Mouse (Mus musculus) MEL (cell line): ENCODE measurements at regions not wholly inside any gene's neighbourhood (a gene's known extent, or its start where the extent isn't known, plus 50 kb on each side); places are given as distances from the start of the nearest gene placed in this dataset.

Experiments used
- DNase-seq: peaks from one replicate; pipeline ENCODE4 v3.0.0; 2011; ENCODE audit warnings: low read depth, low spot score
- H3K27ac ChIP-seq: 2 replicates; pipeline ENCODE4 v1.5.1; 2012; ENCODE audit warnings: low read depth, mild to moderate bottlenecking, control low read depth, low read length, moderate library complexity; ENCODE audit not compliant: control insufficient read depth
- H3K27me3 ChIP-seq, 2 experiments: fragments of 150-350 bp in 1 of 2; sonication (generic) in 1 of 2; 2 replicates each; pipeline ENCODE4 v1.6.1; 2012; ENCODE audit warnings: low read length in 2 of 2, mild to moderate bottlenecking in 2 of 2, improper control_type of control experiment in 1 of 2, moderate library complexity in 1 of 2; ENCODE audit not compliant: insufficient read depth in 2 of 2, control insufficient read depth in 1 of 2
- H3K36me3 ChIP-seq, 2 experiments: 2 replicates each; pipeline ENCODE4 v1.6.1; 2012 to 2014; ENCODE audit warnings: low read length in 2 of 2, improper control_type of control experiment in 1 of 2, inconsistent platforms in 1 of 2, mild to moderate bottlenecking in 1 of 2; ENCODE audit not compliant: insufficient read depth in 2 of 2, control insufficient read depth in 1 of 2
- H3K4me1 ChIP-seq, 2 experiments: fragments of 150-350 bp in 1 of 2; sonication (generic) in 1 of 2; 2 replicates each; pipeline ENCODE4 v1.6.1; 2012; ENCODE audit warnings: low read length in 2 of 2, improper control_type of control experiment in 1 of 2, mild to moderate bottlenecking in 1 of 2; ENCODE audit not compliant: insufficient read depth in 2 of 2, control insufficient read depth in 1 of 2
- H3K4me3 ChIP-seq, 2 experiments: fragments of 150-350 bp in 1 of 2; sonication (generic) in 1 of 2; 2 replicates each; pipeline ENCODE4 v1.5.1; 2012; ENCODE audit warnings: low read depth in 2 of 2, low read length in 2 of 2, mild to moderate bottlenecking in 2 of 2, moderate library complexity in 2 of 2, control low read depth in 1 of 2, improper control_type of control experiment in 1 of 2; ENCODE audit not compliant: control insufficient read depth in 1 of 2, insufficient read depth in 1 of 2
- H3K79me2 ChIP-seq: 2 replicates; pipeline ENCODE4 v1.6.1; 2012; ENCODE audit warnings: mild to moderate bottlenecking, low read length, moderate library complexity; ENCODE audit not compliant: control insufficient read depth, poor library complexity, insufficient read depth
- H3K9ac ChIP-seq: 2 replicates; pipeline ENCODE4 v1.6.1; 2012; ENCODE audit warnings: low read depth, mild to moderate bottlenecking, control low read depth, low read length, moderate library complexity; ENCODE audit not compliant: control insufficient read depth, poor library complexity, severe bottlenecking
- H3K9me3 ChIP-seq: fragments of 150-350 bp; sonication (generic); replicated peaks from 2 replicates; pipeline ENCODE4 v1.6.1; 2012; ENCODE audit warnings: mild to moderate bottlenecking, low read length, improper control_type of control experiment, moderate library complexity; ENCODE audit not compliant: insufficient read depth
- E2F4 ChIP-seq: IDR thresholded peaks from 2 replicates; pipeline ENCODE4 v1.6.1; 2011; ENCODE audit warnings: low read depth, low read length, improper control_type of control experiment, borderline replicate concordance
- ETS1 ChIP-seq: IDR thresholded peaks from 2 replicates; pipeline ENCODE4 v1.6.1; 2012; ENCODE audit warnings: low read depth, mild to moderate bottlenecking, inconsistent platforms, low read length, improper control_type of control experiment, moderate library complexity
- GABPA ChIP-seq: IDR thresholded peaks from 2 replicates; pipeline ENCODE4 v1.6.1; 2012; ENCODE audit warnings: low read depth, mild to moderate bottlenecking, inconsistent platforms, low read length, improper control_type of control experiment, moderate library complexity
- JUND ChIP-seq: IDR thresholded peaks from 2 replicates; pipeline ENCODE4 v1.6.1; 2011; ENCODE audit warnings: low read depth, mild to moderate bottlenecking, improper control_type of control experiment, low read length
- MAFK ChIP-seq: IDR thresholded peaks from 2 replicates; pipeline ENCODE4 v1.6.1; 2011; ENCODE audit warnings: low read depth, mild to moderate bottlenecking, low read length, improper control_type of control experiment, borderline replicate concordance
- MAZ ChIP-seq: IDR thresholded peaks from 2 replicates; pipeline ENCODE4 v1.6.1; 2012; ENCODE audit warnings: low read depth, mild to moderate bottlenecking, inconsistent platforms, low read length, improper control_type of control experiment
- MEF2A ChIP-seq: IDR thresholded peaks from 2 replicates; pipeline ENCODE4 v1.6.1; 2014; ENCODE audit warnings: low read depth, mild to moderate bottlenecking, inconsistent platforms, low read length, improper control_type of control experiment; ENCODE audit not compliant: poor library complexity, insufficient replicate concordance, severe bottlenecking; ENCODE audit errors: extremely low read depth
- MXI1 ChIP-seq: IDR thresholded peaks from 2 replicates; pipeline ENCODE4 v1.6.1; 2011; ENCODE audit warnings: mild to moderate bottlenecking, low read depth, low read length, improper control_type of control experiment
- MYB ChIP-seq: IDR thresholded peaks from 2 replicates; pipeline ENCODE4 v1.6.1; 2011; ENCODE audit warnings: mild to moderate bottlenecking, low read depth, low read length, improper control_type of control experiment
- MYC ChIP-seq: IDR thresholded peaks from 2 replicates; pipeline ENCODE4 v1.6.1; 2011; ENCODE audit warnings: low read depth, mild to moderate bottlenecking, low read length, improper control_type of control experiment, moderate library complexity
- POLR2AphosphoS2 ChIP-seq: IDR thresholded peaks from 2 replicates; pipeline ENCODE4 v1.6.1; 2011; ENCODE audit warnings: low read length, improper control_type of control experiment
- RAD21 ChIP-seq: IDR thresholded peaks from 2 replicates; pipeline ENCODE4 v1.6.1; 2011; ENCODE audit warnings: mild to moderate bottlenecking, low read depth, low read length, improper control_type of control experiment
- TBP ChIP-seq: IDR thresholded peaks from 2 replicates; pipeline ENCODE4 v1.8.0; 2011; ENCODE audit warnings: low read depth, low read length, improper control_type of control experiment
- TCF12 ChIP-seq: IDR thresholded peaks from 2 replicates; pipeline ENCODE4 v1.6.1; 2014; ENCODE audit warnings: low read depth, mild to moderate bottlenecking, inconsistent platforms, low read length, improper control_type of control experiment, moderate library complexity
- UBTF ChIP-seq: IDR thresholded peaks from 2 replicates; pipeline ENCODE4 v1.6.1; 2012; ENCODE audit warnings: low read depth, mild to moderate bottlenecking, inconsistent platforms, low read length, improper control_type of control experiment, moderate library complexity, borderline replicate concordance; ENCODE audit not compliant: insufficient read depth
- USF1 ChIP-seq: IDR thresholded peaks from 2 replicates; pipeline ENCODE4 v1.6.1; 2014; ENCODE audit warnings: low read depth, mild to moderate bottlenecking, inconsistent platforms, low read length, improper control_type of control experiment, moderate library complexity
- USF2 ChIP-seq, 2 experiments: IDR thresholded peaks; 2 replicates each; pipeline ENCODE4 v1.6.1; 2011 to 2012; ENCODE audit warnings: improper control_type of control experiment in 2 of 2, low read length in 2 of 2, borderline replicate concordance in 1 of 2, inconsistent platforms in 1 of 2, low read depth in 1 of 2, mild to moderate bottlenecking in 1 of 2; ENCODE audit not compliant: insufficient read depth in 1 of 2
- ZKSCAN1 ChIP-seq: IDR thresholded peaks from 2 replicates; pipeline ENCODE4 v1.6.1; 2012; ENCODE audit warnings: low read depth, mild to moderate bottlenecking, inconsistent platforms, low read length, improper control_type of control experiment, moderate library complexity
- ZNF384 ChIP-seq: IDR thresholded peaks from 2 replicates; pipeline ENCODE4 v1.6.1; 2012; ENCODE audit warnings: low read depth, mild to moderate bottlenecking, inconsistent platforms, low read length, improper control_type of control experiment

DNA sequence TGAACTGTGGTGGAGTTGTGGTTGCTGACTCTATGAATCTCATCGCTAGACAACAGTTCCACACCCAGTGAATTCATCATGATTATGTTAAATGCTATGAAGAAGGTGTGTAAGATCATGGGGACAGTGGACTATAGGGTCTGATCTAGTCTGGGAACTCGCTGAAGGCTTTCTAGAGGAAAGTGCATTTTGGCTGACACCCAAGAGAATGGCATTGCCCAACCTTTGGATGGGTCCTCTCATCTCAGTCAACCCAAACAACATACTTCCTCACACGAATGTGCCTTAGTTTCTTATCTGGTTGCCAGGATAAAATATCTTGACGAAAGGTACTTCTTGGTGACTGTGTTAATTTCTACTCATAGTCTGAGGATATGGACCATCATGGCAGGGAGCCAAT, 112.9 kb upstream of the Ado start:
- no peak overlapping the region for H3K27ac ChIP-seq
- no peak for TF ChIP-seq MYB
- TF ChIP-seq USF2 (IDR thresholded peaks at IDR 0.05; ENCODE audit: borderline replicate concordance in 1 of 2, insufficient read depth in 1 of 2, low read depth in 1 of 2, low read length in 2 of 2), result no peak
- no peak for TF ChIP-seq E2F4
- no peak for TF ChIP-seq TCF12
- DNase-seq, result no peak

DNA sequence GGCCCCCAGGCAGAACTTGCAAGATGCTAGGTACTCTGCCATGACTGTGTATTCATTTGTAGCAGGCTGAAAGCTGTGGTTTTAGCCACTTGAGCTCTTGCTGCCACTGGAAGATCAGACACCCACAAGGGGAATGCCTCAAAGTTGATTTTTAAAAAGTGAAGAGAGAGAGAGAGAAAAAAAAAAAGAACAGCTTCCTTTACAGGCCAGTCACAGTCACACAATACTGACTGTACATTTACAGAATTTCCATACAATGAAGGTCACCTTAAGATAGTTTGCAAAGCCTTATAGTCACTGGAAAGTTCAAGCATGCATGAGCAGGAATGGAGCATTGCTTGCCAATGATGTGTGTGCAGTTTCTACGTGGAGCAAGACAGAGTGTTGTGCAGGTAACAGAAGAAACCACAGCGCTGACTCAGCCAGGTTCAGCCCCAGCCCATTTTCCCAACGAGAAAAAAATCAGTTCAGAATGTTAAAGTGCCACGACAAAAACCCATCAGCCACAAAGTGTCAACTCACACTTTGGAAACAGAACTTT, 109.3 kb upstream of the Ado start:
- no peak for TF ChIP-seq POLR2AphosphoS2
- no peak for TF ChIP-seq MYB
- no peak for TF ChIP-seq USF1
- no peak for TF ChIP-seq MEF2A
- TF ChIP-seq TCF12, result no peak
- no peak for TF ChIP-seq MXI1
- no peak for TF ChIP-seq GABPA
- no peak for TF ChIP-seq MAZ
- no peak for TF ChIP-seq USF2 (IDR thresholded peaks at IDR 0.05; ENCODE audit: borderline replicate concordance in 1 of 2, insufficient read depth in 1 of 2, low read depth in 1 of 2, low read length in 2 of 2)
- no peak for TF ChIP-seq MAFK
- TF ChIP-seq RAD21, result no peak
- no peak for TF ChIP-seq ZNF384
- no peak for TF ChIP-seq ETS1
- no peak for TF ChIP-seq JUND
- TF ChIP-seq TBP, result no peak
- no peak for TF ChIP-seq ZKSCAN1
- TF ChIP-seq MYC, result no peak
- no peak for TF ChIP-seq UBTF
- Histone ChIP-seq H3K27me3 (no peaks in the 10 kb centered on the region; a peak in 1 of 4 replicates), H3K79me2 (no peaks in the 10 kb centered on the region), H3K9me3 (no peaks in the 10 kb centered on the region), H3K4me3 (no peak overlapping the region), H3K27ac (no peak overlapping the region), H3K9ac (no peak overlapping the region), H3K36me3 (no peaks in the 10 kb centered on the region), H3K4me1 (no peaks in the 10 kb centered on the region)
- DNase-seq, result no peak

More for the DNA sequence above, 112.9 kb upstream of the Ado start:
- no peak overlapping the region for H3K4me3 ChIP-seq
- no peaks in the 10 kb centered on the region for H3K4me1 ChIP-seq
- H3K79me2 ChIP-seq, result no peaks in the 10 kb centered on the region
- no peaks in the 10 kb centered on the region; a peak in 1 of 4 replicates for H3K27me3 ChIP-seq
- H3K9ac ChIP-seq, result no peak overlapping the region
- no peaks in the 10 kb centered on the region for H3K9me3 ChIP-seq
- H3K36me3 ChIP-seq, result no peaks in the 10 kb centered on the region
